Mouse (Mus musculus) kidney, adult 2 months (tissue): ENCODE measurements at regions not wholly inside any gene's neighbourhood (a gene's known extent, or its start where the extent isn't known, plus 50 kb on each side); places are given as distances from the start of the nearest gene placed in this dataset.

ENCODE experiments used
- DNase-seq: peaks from one replicate; pipeline ENCODE4 v3.0.0; 2021
- H3K27ac ChIP-seq: fragments of 200-500 bp; 2 replicates; pipeline ENCODE4 v1.5.1; 2012; ENCODE audit warnings: low read depth, low read length, control low read depth, inconsistent platforms; ENCODE audit not compliant: insufficient read depth
- H3K27me3 ChIP-seq: fragments of 200-500 bp; replicated peaks from 2 replicates; pipeline ENCODE4 v1.6.1; 2012; ENCODE audit warnings: mild to moderate bottlenecking, moderate library complexity, low read length, inconsistent platforms; ENCODE audit not compliant: control insufficient read depth, insufficient read depth
- H3K36me3 ChIP-seq: fragments of 200-500 bp; 2 replicates; pipeline ENCODE4 v1.6.1; 2012; ENCODE audit warnings: mild to moderate bottlenecking, moderate library complexity, low read length, inconsistent platforms; ENCODE audit not compliant: control insufficient read depth, insufficient read depth
- H3K4me1 ChIP-seq: fragments of 200-500 bp; 2 replicates; pipeline ENCODE4 v1.6.1; 2011; ENCODE audit warnings: low read length; ENCODE audit not compliant: control insufficient read depth, insufficient read depth
- H3K4me3 ChIP-seq: fragments of 200-500 bp; 2 replicates; pipeline ENCODE4 v1.5.1; 2011; ENCODE audit warnings: mild to moderate bottlenecking, low read depth, low read length, control low read depth; ENCODE audit not compliant: insufficient read depth
- CTCF ChIP-seq: fragments of 200-500 bp; conservative IDR thresholded peaks from 2 replicates; pipeline ENCODE4 v1.5.1; 2011; ENCODE audit warnings: low read depth, mild to moderate bottlenecking, control low read depth, low read length, moderate library complexity, mixed read lengths; ENCODE audit not compliant: insufficient read depth, insufficient read length
- POLR2A ChIP-seq: fragments of 200-500 bp; IDR thresholded peaks from one replicate; pipeline ENCODE4 v1.6.1; 2011; ENCODE audit warnings: low read depth, low read length, control low read depth
- WGBS: fragments of 180-500 bp; shearing (Covaris S2); methylation state at CpG from one replicate; pipeline ENCODE4 v1.1.7; 2018; 5-methylcytosine and 5-hydroxymethylcytosine counted together

DNA sequence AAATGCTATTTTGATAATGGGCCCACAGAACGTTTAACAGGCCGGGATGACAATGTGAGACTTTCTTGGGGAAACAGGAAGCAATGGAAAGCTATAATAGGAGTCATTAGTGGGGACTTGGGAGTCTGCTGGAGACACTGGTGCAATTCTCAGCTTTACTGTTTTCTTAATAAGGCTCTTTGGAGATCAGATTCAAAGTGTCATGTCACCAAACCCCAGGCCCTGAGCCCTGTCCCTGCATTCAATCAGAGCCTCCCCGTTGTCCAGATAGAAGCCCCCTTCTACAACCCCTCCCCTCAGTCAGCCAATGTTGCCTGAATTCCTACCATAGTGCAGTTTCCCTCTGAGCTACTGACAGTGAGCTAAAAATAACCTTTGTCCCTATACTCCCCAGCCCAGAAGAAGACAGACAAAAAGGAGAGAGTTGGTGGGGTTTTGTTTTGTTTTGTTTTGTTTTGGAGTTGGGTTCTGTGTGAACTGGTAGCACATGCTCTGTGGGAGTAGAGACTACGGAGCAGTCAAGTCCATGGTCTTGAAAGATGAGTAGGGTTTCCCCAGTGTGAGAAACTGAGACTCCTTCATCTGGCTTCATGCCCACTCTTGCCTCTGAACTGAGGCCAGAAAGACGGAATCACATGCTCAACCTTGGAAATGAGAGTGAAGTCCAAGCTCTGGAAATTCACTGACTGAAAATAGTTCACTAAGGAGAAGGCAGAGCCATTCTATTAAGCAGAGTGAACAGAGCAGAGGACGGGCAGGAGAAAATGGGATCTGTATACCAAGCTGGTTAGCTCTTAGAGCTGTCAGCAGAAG, 267.3 kb downstream of the Gm826 start:
- TF ChIP-seq CTCF (no peak), POLR2A (no peak)
- Histone ChIP-seq H3K4me3 (no peak overlapping the region), H3K4me1 (peaks cover 6% of the 10 kb centered on the region; the same call in 1 of the 2 replicates), H3K36me3 (no peaks in the 10 kb centered on the region), H3K27ac (peak overlapping the region; percentile 97), H3K27me3 (no peaks in the 10 kb centered on the region)
- WGBS: 9% methylated on average over 6 of the region's 6 CpGs
- DNase-seq: peak; percentile 93

DNA sequence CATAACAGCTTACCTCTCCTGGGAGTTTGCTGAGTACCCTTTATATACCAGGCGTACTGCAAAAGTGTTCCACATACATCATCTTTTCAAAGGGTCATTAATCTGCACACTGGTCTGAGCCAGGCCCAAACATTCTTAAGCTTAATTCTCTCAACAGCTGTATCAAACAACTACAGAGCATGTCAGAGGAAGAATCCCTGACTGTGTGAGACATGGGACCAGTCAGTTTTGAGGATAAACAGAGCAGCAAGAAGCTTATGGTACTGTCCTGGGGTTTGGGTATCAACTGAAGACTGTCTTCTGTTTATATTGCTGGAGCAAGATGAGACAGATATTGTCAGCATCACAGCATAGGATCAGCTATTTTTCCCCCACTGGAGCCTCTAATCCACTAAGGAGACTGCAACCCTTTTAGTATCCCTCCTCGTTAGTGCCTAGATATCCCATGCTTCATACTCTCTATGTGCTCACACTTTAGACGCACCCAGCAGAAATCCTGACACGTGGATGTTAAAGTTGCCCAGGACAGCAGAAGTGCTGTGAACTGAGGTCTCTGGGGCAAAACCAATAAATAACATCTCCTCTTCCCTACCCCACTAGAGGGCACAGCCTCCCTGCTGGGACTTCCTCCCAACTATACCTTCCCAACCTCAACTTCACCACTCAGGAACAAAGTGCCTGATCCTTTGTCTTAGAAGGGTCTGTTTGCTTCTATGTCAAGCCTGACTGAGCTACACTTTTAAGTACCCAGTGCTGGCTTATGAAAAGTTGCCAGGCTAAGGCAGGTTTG, 271.6 kb downstream of the Gm826 start:
- Histone ChIP-seq H3K36me3 (no peaks in the 10 kb centered on the region), H3K4me1 (peaks cover 6% of the 10 kb centered on the region; the same call in 1 of the 2 replicates), H3K27ac (no peak overlapping the region), H3K27me3 (no peaks in the 10 kb centered on the region), H3K4me3 (no peak overlapping the region)
- peak; percentile 29 for DNase-seq
- TF ChIP-seq CTCF: peak; percentile 73
- no peak for TF ChIP-seq POLR2A
- 42% methylated on average over 4 of the region's 4 CpGs for WGBS

DNA sequence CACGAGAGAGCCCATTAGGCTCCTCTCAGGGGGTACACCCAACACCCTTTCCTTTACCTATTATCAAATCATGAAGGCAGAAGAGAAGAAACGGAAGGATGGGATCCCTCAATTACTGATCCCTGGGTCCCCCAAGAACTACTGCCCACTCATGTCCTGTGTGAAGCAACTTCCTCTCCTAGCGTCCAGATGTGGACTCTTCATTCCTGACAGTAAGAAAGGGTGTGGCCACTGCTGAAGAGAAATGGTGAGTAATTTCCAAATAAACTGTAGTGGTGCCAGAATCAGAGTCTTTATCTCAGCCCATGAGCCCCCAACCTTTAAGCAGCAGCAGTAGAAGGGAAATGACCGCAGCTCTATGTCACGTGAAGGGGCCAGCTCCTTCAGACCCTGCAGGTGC, 273.9 kb downstream of the Gm826 start:
- WGBS: 87% methylated on average over 5 of the region's 5 CpGs

DNA sequence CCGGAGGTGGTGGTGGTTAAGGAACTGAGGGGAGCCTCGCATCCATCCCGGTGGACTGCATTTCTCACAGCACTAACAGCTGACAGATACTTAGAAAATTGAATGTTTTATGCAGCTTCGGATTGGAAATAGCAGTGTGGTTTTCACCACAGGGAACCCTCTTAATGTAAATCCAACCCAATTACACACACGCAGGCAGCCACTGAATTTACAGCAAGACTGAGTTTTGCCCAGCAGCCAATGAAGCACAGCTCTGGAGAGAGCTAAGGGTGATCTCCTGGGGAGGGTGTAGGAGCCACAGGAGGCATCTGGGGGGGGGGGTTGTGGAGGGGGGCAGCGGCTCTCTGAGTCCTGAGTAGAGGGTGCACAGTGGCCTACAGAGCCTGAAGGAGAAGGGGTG, 276.8 kb downstream of the Gm826 start:
- Histone ChIP-seq H3K4me1 (no peaks in the 10 kb centered on the region), H3K27ac (no peak overlapping the region), H3K27me3 (no peaks in the 10 kb centered on the region), H3K4me3 (no peak overlapping the region), H3K36me3 (no peaks in the 10 kb centered on the region)
- TF ChIP-seq POLR2A: no peak
- TF ChIP-seq CTCF: no peak
- no peak for DNase-seq
- 71% methylated on average over 6 of the region's 6 CpGs for WGBS

More for the DNA sequence above, 273.9 kb downstream of the Gm826 start:
- no peak overlapping the region for H3K4me3 ChIP-seq
- no peak for TF ChIP-seq CTCF
- TF ChIP-seq POLR2A: no peak
- H3K27me3 ChIP-seq: no peaks in the 10 kb centered on the region
- no peaks in the 10 kb centered on the region for H3K36me3 ChIP-seq
- DNase-seq: no peak
- H3K27ac ChIP-seq: no peak overlapping the region
- H3K4me1 ChIP-seq: no peaks in the 10 kb centered on the region

DNA sequence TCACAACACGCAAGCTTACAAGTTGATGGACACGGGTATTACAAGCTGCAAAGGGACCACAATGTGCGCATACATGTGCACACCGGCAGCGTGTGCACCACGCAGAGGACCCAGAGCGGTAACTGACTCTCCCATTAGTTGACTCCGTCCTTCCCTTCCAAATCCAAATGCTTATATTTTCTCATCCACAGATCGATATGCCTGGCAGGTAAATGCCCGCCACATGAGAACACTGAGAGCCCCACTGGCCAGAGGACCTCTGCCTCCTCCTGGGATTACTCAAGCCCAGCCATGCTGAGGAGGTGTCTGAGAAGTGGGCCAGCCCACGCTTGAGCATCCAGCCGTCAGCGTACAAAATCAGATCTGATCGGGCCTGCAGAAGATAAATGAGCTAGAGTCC, 279.6 kb downstream of the Gm826 start:
- H3K4me1 ChIP-seq: no peaks in the 10 kb centered on the region
- no peak overlapping the region for H3K27ac ChIP-seq
- 85% methylated on average over 14 of the region's 14 CpGs for WGBS
- H3K36me3 ChIP-seq: no peaks in the 10 kb centered on the region
- H3K4me3 ChIP-seq: no peak overlapping the region
- TF ChIP-seq CTCF (no peak), POLR2A (no peak)
- no peak for DNase-seq
- H3K27me3 ChIP-seq: no peaks in the 10 kb centered on the region

DNA sequence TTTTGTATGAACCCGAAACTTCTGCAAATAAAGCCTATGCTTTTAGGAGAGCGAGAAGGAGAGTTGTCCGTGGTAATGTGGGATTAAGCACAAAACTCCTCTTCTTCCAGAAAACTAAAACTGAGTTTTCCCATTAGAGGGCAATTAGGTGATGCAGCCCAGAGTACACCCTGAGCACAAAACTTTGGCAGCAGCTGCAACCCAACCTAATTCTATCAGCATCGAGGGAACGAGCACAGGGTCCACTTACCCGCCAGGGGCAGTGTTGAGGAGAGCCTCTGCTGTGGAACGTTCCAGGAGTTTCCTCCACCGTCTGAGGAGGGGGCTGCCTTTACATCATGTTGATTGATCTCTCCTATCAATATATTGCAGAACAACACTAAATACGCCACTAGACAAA, 285.7 kb downstream of the Gm826 start:
- no peak for TF ChIP-seq POLR2A
- no peak for TF ChIP-seq CTCF
- WGBS: 89% methylated on average over 9 of the region's 9 CpGs
- no peak overlapping the region for H3K4me3 ChIP-seq
- no peaks in the 10 kb centered on the region for H3K36me3 ChIP-seq
- H3K27me3 ChIP-seq: no peaks in the 10 kb centered on the region
- no peak overlapping the region for H3K27ac ChIP-seq
- no peak for DNase-seq
- no peaks in the 10 kb centered on the region for H3K4me1 ChIP-seq
